Mouse (Mus musculus) ovary, postnatal 14 days (tissue): ENCODE data around the gene Pxk.

Experiments
- DNase-seq: peaks from one replicate; pipeline ENCODE4 v3.0.0; 2022; ENCODE audit warnings: low spot score

Pxk gene

GRCm38 (mm10) chr14:8097978-8098686, at the start of gene Pxk:
Pxk (plus strand) TSS chr14:8098211.
- peak; percentile 77 for DNase-seq

DNA sequence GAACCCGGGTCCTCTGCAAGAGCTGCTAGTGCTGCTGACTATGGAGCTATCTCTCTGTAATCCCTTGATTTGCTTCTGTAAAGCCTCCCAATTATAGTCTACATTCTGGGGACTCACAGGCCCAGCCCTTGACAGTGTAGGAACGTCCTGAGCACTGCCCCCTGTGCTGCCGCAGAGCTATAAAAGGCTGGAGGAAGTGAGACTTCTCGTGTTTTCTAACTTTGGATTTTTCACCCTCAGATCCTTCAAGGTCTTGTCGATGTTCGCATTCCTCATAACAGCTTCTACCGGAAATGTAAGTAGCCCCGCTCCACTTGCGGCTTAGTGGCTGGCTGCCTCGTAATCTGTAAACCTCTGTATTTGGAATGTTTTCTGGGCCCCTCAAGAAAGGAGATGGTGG, 48.7 kb upstream of the Pxk start:
- no peak for DNase-seq

GRCm38 (mm10) chr14:8051869-8052268, 46.1 kb upstream of the Pxk start:
- no peak for DNase-seq

DNA sequence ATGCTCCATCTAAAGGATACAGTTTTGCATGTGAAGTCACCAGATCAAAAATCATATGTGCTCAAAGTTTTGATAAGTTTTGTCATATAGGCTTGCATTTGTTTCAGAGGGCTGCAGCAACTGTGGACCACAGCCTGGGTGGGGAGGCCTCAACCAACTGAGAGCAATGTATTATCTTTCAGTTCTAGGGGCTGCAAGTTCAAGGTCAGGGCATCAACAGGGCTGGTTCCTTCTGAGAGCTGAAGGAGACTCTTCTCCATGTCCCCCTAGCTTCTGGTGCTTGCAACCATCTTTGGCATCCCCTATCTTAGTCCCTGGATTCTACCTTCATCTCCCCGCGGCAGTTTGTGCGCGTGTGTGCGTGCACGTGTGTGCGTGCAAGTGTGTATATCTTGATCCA, 45.4 kb upstream of the Pxk start:
- no peak for DNase-seq

DNA sequence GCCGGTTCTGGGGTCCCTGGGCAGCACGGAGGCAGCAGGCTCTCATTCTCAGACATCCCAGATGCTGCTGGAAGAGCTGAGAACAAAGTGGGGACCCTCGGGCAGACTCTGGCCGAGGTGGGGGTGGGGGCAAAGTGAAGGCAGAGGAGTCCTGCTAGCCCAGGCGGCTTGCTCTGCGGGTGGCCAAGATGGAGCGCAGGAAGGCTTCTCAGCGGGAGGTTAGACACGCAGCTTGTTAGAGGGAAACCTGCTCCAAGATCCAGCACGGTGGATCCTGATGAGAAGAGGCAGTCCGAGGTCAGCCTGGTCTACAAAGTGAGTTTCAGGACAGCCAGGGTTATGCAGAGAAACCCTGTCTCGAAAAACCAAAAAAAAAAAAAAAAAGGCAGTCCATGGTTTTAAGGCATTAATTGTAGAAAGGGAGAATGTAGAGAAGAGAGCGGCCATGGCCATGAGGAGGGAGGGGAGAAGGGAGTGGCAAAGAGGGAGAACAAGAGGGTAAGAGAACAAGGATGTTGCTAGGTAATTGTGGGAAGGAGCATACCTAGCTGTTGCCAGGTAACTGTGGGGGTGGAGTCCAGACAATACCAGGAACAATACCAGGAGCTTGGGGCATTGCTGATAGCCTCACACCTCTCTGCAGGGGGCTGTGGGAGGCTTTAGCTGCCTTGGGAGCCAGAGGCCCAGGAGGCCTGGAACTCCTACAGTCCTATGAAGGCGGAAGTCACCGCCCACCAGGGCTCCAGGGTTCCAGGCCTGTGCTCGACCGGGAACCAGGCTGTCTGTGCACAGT, 43.5 kb upstream of the Pxk start:
- DNase-seq, result no peak

DNA sequence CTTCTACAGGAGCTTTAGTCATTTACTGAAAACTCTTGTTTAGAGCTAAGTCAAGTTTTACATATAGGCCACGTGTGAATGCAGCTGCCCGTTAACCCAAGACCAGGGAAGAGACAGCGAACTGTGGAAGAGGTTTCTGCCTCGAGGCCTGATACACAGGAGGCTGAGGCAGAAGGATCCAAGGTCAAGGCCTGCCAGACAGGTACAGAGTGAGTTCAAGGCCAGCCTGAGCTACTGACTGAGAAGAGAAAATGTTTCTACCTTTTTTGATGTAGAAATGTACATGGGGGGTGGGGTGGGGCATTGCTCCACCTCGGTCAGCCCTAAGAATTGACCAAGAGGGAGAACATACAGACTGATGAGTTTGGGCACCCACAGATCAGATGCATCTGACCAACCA, 41.9 kb upstream of the Pxk start:
- DNase-seq, result no peak

GRCm38 (mm10) chr14:8059938-8060337, 38.1 kb upstream of the Pxk start:
- DNase-seq, result no peak

GRCm38 (mm10) chr14:8062076-8062475, 35.9 kb upstream of the Pxk start:
- no peak for DNase-seq

DNA sequence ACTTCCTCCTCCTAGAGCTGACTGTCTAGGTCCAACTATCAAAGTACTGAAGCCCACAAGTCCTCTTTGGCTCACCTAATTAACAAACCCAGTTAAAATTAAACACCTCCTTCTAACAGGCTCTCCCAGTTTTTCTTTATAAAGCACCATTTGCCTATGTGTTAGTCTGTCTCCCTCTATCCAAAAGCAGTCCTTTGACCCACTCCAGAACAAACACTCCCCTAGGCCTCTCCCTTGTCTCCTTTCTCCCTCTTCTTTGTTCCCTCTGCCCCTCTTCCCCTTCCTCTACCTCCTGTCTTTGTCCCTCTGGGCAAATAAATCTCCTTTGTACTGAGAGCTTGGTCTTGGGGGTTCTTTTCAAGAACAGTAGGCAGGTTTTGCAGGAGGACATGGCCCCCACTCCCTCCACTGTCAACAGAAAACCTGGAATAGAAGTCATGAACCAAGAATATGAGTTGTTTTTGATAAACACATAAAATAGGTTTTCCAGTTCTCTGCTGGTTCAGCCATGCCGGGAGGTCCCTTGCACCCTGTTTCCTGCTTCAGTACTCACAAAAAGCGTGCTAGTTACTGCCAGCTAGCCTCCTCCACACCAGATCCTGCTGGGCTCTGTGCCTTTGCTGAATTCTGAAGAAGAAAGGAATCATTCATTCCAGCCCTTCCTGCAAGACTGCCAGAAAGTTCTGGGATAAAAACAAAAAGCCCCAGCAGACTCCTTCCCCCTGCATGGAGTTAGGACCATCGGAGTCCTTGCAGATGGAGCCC, 35.3 kb upstream of the Pxk start:
- DNase-seq, result no peak

DNA sequence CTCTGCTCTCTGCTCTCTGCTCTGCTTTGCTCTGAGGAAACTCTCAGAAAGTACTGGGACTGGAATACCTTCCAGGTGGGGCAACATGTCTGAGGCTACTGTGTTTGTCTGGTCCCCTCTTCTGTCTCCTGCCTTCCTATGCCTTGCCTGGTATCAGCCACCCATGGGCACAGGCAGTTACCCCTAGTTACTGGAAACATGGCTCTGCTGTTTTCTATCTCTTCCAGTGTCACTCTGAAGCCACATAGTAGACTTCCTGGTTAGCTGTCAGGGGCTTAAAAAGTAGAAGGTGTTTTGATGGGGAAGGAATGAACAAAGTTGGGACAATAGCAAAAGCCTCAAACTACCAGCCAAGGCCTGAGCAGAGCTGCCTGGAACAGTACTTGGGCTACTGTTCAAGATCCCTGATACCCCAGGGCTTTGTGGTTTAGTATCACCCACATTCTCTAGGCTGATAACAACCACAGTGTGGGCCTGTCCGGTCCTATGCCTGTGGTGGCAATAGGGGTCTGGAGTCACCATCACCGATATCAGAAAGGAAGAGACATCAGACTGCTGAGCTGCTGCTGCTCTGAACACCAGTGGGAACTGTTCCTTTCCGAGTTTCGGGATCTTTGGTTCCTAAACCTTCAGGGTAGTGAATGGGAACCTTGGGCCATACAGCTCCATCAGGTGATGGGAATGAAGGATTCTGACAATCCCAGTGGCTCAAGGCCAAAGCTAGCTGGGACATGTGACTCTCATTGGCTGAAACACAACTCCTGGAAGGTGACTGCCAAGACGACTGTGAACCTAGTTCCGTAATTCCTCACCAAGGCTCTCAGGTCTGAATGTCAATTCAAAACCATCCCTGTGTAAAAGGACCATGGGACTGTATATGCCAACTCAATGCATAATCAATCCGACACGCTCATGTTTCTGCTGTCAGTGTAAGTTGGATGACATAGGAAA, 33.9 kb upstream of the Pxk start:
- no peak for DNase-seq

DNA sequence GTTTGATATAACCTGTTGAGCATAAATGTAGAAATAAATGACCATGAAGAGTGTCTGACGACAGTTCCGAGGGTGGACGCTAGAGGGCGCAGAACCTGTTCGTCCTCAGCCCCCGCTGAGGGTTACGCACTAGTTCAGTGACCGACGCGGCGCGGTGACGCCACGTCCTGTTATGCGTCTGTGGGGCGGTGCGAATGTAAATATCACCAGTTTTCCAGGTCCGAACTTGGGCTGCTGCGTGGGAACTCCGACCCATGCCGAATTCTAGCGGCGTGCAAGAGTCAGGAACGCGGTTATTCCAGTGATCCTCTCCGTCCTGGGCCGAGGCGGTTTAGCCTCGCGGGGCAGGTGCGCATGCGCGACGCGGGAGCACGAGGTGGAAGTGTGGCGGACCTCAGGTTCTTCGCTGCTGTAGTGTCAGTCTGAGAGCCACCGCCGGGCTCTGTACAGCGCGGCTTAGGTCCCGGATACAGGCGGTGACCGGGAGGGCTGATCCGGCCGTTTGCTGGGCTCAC, 17.8 kb upstream of the Pxk start, which contains the start of gene Rpp14:
Gene Rpp14, plus strand, starts transcription at position 203 of the 515 bp plus-strand sequence.
- DNase-seq, result peak; percentile 94

DNA sequence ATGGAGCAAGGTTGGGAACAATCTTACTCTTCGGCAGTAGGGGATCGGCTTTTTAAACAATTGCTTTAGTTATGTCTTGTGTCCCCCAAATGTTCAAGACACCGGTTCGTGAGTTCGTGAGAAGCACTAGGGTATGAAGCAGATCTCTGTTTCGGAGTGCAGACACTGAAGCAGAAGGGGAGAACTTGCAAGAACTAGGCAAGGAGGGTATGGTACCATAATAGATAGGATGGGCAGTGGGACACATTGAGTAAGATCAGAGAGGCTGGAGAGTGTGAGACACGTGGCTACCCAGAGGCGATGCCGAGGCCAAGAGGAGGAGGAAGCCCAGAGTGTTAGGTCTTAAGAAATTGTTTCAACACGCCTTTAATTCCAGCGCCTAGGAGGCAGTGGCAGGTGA, 17.3 kb upstream of the Pxk start:
- DNase-seq, result no peak

DNA sequence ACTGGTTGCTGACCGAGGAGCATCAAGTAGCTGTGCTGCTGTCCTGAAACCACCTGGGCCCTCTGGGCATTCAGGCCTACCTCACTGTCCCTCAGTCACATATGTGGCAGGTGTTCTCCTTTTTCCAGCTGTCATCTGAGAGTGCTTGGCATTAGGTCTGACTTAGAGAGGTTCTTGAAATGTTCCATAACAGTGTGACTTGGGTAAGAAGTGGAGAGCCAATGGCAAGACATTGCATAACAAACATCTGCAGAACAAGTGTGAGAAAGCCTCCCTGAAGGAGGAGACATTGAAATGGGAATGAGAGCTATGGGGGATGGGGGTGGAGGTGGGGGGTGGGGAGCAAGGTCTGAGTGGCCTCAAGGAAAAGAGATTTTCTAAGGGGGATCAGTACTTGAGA, 15.1 kb upstream of the Pxk start:
- DNase-seq, result no peak

GRCm38 (mm10) chr14:8089016-8089415, 9.0 kb upstream of the Pxk start:
- DNase-seq, result no peak

- no peak for DNase-seq
Observed at GRCm38 (mm10) chr14:8092573-8092972, 5.4 kb upstream of the Pxk start.

DNA sequence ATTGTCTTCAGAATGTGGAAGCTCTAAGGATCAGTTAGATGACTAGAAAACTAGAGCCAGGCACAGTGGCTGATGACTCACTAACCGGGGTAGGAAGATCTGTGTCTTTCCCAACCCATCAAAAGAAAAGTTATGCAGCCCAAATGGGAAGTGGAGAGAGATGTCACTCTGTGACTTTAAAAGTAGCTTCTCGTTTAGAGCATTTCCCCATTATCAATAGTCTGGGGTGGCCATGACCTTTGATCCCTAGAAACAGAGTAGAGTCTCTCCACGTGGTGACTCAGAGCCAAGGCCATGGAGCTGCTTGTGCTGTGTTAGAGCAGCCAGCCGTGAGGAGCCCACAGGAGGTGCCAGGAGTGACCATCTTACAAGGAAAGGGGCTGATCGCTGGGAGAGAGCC, 4.6 kb upstream of the Pxk start:
- DNase-seq, result no peak

GRCm38 (mm10) chr14:8094931-8095561, 3.0 kb upstream of the Pxk start:
- DNase-seq, result no peak

DNA sequence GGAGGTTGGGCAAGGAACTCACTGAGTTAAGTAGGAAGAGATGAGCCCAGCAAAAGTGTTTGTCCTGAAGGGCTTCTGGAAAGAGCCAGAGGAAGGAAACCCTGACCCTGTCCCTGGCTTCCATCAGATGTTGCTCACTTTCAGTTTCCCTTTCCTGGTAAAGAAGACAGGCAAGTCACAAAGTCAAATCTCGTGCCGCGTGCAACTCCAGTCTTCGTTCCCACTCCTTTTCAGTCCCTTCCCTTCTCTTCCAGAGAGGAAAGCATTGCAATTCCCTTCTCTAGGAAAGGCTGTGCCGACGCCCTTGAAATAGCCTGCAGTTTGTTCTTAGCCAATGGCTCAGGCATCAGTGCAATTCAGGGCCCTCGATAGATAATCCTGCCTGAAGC, 2.5 kb upstream of the Pxk start:
- DNase-seq, result no peak

DNA sequence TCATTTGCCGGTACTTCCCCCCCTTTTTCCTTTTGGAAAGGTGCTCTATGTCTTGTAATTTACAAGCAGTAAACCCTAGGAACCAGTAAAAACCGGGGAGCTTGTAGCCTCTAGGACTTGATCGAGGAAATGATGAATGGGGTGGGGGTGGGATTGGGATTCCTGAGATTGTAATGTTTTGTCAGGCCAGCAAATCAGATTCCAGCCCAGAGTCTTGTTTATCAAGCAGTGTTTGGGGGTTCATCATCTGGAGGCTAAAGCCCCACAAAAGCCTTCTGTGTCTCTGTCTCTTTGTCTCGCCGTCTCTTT, 630 bp downstream of the Pxk start:
- no peak for DNase-seq

- no peak for DNase-seq
Observed at GRCm38 (mm10) chr14:8099561-8100021, 1.6 kb downstream of the Pxk start.

GRCm38 (mm10) chr14:8101886-8102285, 3.9 kb downstream of the Pxk start:
- DNase-seq, result no peak
